Mouse (Mus musculus): ENCODE measurements at regions not wholly inside any gene's neighbourhood (a gene's known extent, or its start where the extent isn't known, plus 50 kb on each side); places are given as distances from the start of the nearest gene placed in this dataset.

DNA sequence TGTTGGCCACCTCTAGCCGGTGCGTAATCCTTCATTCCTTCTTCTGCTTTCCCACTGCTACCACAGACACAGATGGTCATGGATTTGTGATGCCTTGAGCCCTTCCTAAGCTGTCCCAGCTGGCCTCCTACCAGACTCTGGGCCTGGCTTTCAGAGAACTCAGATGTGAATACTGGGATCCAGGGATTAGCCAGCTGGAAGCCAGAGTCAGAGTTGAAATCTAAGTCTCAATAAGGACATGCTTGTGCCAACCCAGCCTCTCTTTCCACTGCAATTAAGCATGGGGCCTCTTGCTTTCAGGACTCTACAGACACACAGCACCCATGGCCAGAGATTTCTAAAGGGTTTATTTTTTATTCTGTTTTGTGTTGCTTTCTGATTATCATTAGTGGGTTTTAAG is 143.1 kb upstream of the Kcnd3 start:
- TF ChIP-seq POU5F1 (IDR thresholded peaks at IDR 0.05; ENCODE audit: borderline replicate concordance, low read length) (no peak), NANOG (IDR thresholded peaks at IDR 0.05; ENCODE audit: borderline replicate concordance, low read length) (no peak), CTCF (conservative IDR thresholded peaks at IDR 0.05; ENCODE audit: low read length) (no peak)
- Histone ChIP-seq H3K27me3 (ENCODE audit: insufficient read depth, low read length) (no peaks in the 10 kb centered on the region), H3K36me3 (ENCODE audit: insufficient read depth, low read length) (no peaks in the 10 kb centered on the region), H3K4me3 (replicated peaks; ENCODE audit: low read length) (no peak overlapping the region), H3K4me1 (replicated peaks; ENCODE audit: low read depth, low read length) (no peaks in the 10 kb centered on the region), H3K9me3 (ENCODE audit: low read length) (no peaks in the 10 kb centered on the region)

DNA sequence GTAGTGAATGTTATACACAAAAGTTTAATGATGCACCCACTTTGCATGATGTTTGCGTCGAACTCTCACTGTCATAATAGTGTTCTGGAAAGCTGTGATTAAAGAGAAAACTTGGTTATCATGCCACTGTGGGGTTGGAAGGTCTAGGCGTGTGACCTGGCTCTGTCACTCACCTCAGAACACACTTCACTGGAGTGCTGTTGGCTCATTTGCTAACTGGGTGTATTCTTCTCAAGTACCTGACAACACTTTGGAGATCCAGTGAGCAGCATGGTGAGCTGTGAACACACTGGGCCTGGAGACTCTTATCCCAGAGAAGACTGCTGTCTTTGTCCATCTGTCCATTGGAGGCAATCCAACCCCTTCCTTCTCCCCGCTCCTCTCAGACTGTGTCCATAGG is 98.9 kb upstream of the Kcnd3 start:
- no peak for TF ChIP-seq CTCF (conservative IDR thresholded peaks at IDR 0.05; ENCODE audit: low read length)
- no peak for TF ChIP-seq POU5F1 (IDR thresholded peaks at IDR 0.05; ENCODE audit: borderline replicate concordance, low read length)
- no peak for TF ChIP-seq NANOG (IDR thresholded peaks at IDR 0.05; ENCODE audit: borderline replicate concordance, low read length)
- H3K36me3 ChIP-seq (ENCODE audit: insufficient read depth, low read length), result no peaks in the 10 kb centered on the region
- no peak overlapping the region for H3K4me3 ChIP-seq (replicated peaks; ENCODE audit: low read length)
- no peaks in the 10 kb centered on the region for H3K4me1 ChIP-seq (replicated peaks; ENCODE audit: low read depth, low read length)
- no peaks in the 10 kb centered on the region for H3K9me3 ChIP-seq (ENCODE audit: low read length)
- no peaks in the 10 kb centered on the region for H3K27me3 ChIP-seq (ENCODE audit: insufficient read depth, low read length)

DNA sequence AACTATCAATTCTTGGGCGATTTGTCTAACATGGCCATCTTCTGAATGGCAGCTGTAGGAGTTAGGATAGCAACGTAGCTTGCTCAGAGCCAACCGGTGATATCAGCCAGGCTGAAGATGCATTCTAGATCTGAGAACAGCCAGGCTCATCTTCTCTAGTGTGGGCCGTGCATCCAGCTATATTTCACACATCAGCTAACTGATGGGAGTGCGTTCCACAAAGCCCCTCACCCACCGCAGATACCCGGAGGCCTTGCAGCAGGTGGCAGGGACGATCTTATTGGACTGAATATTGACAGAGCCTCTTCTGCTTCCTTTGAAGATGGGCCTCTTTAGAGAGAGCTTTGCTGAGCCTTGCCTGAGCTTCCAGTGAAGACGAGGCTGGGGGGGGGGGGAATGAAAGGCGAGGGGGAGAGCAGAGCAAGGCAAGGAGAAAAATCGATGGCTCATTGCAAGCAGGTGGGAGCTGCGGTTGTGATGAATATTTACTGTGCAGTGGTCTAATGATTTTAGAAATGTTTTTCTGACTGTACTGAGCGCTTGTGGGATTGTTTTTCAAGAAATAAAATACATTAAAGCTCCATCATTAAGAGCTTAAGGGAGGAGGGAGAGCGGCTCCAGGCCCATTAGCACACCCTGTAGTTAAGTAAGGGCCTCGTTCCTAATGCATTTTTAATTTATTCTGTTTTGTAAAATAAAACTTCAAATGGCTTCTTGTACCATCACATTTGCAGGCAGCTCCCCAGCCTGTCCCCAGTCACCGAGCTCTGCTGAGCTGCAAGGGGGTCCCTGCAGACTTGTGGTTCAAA is 97.8 kb upstream of the Kcnd3 start:
- no peaks in the 10 kb centered on the region for H3K27me3 ChIP-seq (ENCODE audit: insufficient read depth, low read length)
- TF ChIP-seq POU5F1 (IDR thresholded peaks at IDR 0.05; ENCODE audit: borderline replicate concordance, low read length) (no peak), NANOG (IDR thresholded peaks at IDR 0.05; ENCODE audit: borderline replicate concordance, low read length) (no peak), CTCF (conservative IDR thresholded peaks at IDR 0.05; ENCODE audit: low read length) (no peak)
- no peaks in the 10 kb centered on the region for H3K4me1 ChIP-seq (replicated peaks; ENCODE audit: low read depth, low read length)
- H3K4me3 ChIP-seq (replicated peaks; ENCODE audit: low read length), result no peak overlapping the region
- no peaks in the 10 kb centered on the region for H3K36me3 ChIP-seq (ENCODE audit: insufficient read depth, low read length)
- H3K9me3 ChIP-seq (ENCODE audit: low read length), result no peaks in the 10 kb centered on the region

DNA sequence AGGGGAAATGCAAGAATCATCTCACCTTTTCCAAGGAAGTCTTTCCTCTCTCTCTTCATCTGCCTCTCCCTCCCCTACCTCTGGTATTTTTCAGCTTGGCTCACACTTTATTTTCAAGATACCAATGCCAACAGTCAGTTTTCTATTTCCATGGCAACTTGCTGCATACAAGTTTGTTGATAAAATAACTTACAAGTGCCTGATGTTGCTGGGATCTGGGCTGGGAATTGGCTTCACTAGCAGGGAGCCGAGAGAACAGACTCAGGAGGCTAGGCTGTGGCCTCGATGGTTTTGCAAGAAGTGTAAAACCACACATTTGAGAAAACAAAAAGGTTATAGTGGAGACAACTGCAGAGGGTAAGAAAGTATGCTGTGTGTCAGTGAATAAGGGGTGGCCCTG is 94.6 kb upstream of the Kcnd3 start:
- Histone ChIP-seq H3K4me3 (replicated peaks; ENCODE audit: low read length) (no peak overlapping the region), H3K36me3 (ENCODE audit: insufficient read depth, low read length) (no peaks in the 10 kb centered on the region), H3K4me1 (replicated peaks; ENCODE audit: low read depth, low read length) (no peaks in the 10 kb centered on the region), H3K27me3 (ENCODE audit: insufficient read depth, low read length) (no peaks in the 10 kb centered on the region), H3K9me3 (ENCODE audit: low read length) (no peaks in the 10 kb centered on the region)
- no peak for TF ChIP-seq CTCF (conservative IDR thresholded peaks at IDR 0.05; ENCODE audit: low read length)
- TF ChIP-seq NANOG (IDR thresholded peaks at IDR 0.05; ENCODE audit: borderline replicate concordance, low read length), result no peak
- TF ChIP-seq POU5F1 (IDR thresholded peaks at IDR 0.05; ENCODE audit: borderline replicate concordance, low read length), result no peak

DNA sequence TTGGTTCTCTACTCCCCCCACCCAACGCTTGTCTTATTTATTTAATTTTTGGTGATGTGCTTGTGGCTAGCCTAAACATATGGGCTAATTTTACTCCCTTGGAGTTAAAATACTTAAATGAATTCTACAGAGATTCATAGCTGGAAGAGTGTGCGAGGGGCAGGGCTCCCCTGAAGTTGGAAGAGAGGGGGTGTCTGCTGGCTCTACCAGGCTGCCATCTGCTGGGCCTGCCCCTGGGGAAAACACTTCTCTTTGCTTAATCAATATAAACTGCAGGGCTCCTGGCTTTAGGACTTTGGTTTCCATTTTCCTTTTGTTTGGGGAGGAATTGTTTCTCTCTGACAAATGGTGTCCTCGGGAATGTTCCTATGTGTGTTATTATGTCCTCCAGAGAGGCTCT is 92.5 kb upstream of the Kcnd3 start:
- no peaks in the 10 kb centered on the region for H3K36me3 ChIP-seq (ENCODE audit: insufficient read depth, low read length)
- H3K4me3 ChIP-seq (replicated peaks; ENCODE audit: low read length), result no peak overlapping the region
- H3K9me3 ChIP-seq (ENCODE audit: low read length), result no peaks in the 10 kb centered on the region
- H3K27me3 ChIP-seq (ENCODE audit: insufficient read depth, low read length), result no peaks in the 10 kb centered on the region
- H3K4me1 ChIP-seq (replicated peaks; ENCODE audit: low read depth, low read length), result no peaks in the 10 kb centered on the region
- TF ChIP-seq CTCF (conservative IDR thresholded peaks at IDR 0.05; ENCODE audit: low read length) (no peak), POU5F1 (IDR thresholded peaks at IDR 0.05; ENCODE audit: borderline replicate concordance, low read length) (no peak), NANOG (IDR thresholded peaks at IDR 0.05; ENCODE audit: borderline replicate concordance, low read length) (no peak)

DNA sequence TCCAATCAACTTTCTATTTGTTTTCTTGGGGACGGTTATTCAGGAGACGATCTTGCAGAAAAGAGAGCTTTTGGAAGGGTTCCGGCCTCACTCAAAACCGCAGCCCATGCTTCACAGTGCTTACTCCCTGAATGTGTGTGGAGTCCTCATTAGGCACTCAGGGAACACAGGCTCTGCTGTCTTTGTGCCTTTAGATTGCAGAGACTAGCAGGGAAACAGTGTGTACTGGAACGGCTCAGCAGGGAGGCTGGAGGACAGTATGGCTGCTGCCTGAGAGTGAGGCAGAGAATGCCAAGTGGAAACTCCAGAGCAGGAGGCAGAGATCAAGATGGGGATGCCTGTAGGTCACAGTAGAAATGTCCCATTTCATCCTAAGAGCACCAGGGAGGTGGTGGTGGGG is 87.4 kb upstream of the Kcnd3 start:
- Histone ChIP-seq H3K4me1 (replicated peaks; ENCODE audit: low read depth, low read length) (no peaks in the 10 kb centered on the region), H3K9me3 (ENCODE audit: low read length) (no peaks in the 10 kb centered on the region), H3K27me3 (ENCODE audit: insufficient read depth, low read length) (no peaks in the 10 kb centered on the region), H3K36me3 (ENCODE audit: insufficient read depth, low read length) (no peaks in the 10 kb centered on the region), H3K4me3 (replicated peaks; ENCODE audit: low read length) (no peak overlapping the region)
- TF ChIP-seq POU5F1 (IDR thresholded peaks at IDR 0.05; ENCODE audit: borderline replicate concordance, low read length) (no peak), NANOG (IDR thresholded peaks at IDR 0.05; ENCODE audit: borderline replicate concordance, low read length) (no peak), CTCF (conservative IDR thresholded peaks at IDR 0.05; ENCODE audit: low read length) (no peak)

DNA sequence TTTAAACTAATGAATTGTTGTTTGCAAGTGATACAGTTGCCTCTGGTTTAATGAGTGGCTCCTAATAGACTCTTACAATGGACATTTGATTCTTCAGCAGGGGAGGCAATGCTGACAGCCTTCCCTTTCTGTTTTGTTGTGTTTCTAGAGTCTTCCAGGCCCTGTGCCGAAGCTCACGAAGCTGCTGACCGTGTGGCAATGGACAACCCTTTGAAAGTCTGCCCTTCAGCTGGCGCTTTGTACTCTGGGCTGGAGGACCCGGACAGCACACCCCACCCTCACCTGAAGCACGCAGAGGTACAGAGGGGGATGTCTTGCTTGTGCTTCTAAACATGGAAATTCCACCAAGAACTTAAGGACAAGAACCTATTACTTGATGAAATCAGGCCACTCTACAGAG is 85.3 kb upstream of the Kcnd3 start:
- H3K4me1 ChIP-seq (replicated peaks; ENCODE audit: low read depth, low read length), result no peaks in the 10 kb centered on the region
- H3K9me3 ChIP-seq (ENCODE audit: low read length), result no peaks in the 10 kb centered on the region
- TF ChIP-seq POU5F1 (IDR thresholded peaks at IDR 0.05; ENCODE audit: borderline replicate concordance, low read length) (no peak), NANOG (IDR thresholded peaks at IDR 0.05; ENCODE audit: borderline replicate concordance, low read length) (no peak), CTCF (conservative IDR thresholded peaks at IDR 0.05; ENCODE audit: low read length) (no peak)
- H3K27me3 ChIP-seq (ENCODE audit: insufficient read depth, low read length), result no peaks in the 10 kb centered on the region
- H3K36me3 ChIP-seq (ENCODE audit: insufficient read depth, low read length), result no peaks in the 10 kb centered on the region
- no peak overlapping the region for H3K4me3 ChIP-seq (replicated peaks; ENCODE audit: low read length)

DNA sequence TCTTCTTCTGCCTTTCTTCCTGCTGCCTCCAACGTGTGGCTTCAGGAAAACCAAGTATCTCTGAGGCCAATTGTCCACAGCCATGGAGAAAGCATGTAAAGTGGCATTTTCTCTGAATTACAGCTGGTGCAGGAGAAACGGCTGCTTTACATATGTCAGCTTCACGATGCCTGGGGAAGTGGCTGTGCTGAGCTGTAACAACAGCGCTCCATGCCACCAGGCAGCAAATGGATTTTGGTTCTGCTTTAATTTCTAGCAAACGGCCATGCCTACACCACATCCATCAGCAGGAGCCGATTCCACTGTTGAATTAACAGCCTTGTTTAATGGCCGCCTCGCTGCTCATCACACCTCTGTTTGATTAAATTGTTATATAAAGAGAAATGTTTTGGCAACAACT is 84.2 kb upstream of the Kcnd3 start:
- H3K4me3 ChIP-seq (replicated peaks; ENCODE audit: low read length), result no peak overlapping the region
- H3K27me3 ChIP-seq (ENCODE audit: insufficient read depth, low read length), result no peaks in the 10 kb centered on the region
- no peaks in the 10 kb centered on the region for H3K9me3 ChIP-seq (ENCODE audit: low read length)
- no peaks in the 10 kb centered on the region for H3K4me1 ChIP-seq (replicated peaks; ENCODE audit: low read depth, low read length)
- TF ChIP-seq CTCF (conservative IDR thresholded peaks at IDR 0.05; ENCODE audit: low read length), result no peak
- TF ChIP-seq POU5F1 (IDR thresholded peaks at IDR 0.05; ENCODE audit: borderline replicate concordance, low read length), result no peak
- TF ChIP-seq NANOG (IDR thresholded peaks at IDR 0.05; ENCODE audit: borderline replicate concordance, low read length), result no peak
- no peaks in the 10 kb centered on the region for H3K36me3 ChIP-seq (ENCODE audit: insufficient read depth, low read length)

DNA sequence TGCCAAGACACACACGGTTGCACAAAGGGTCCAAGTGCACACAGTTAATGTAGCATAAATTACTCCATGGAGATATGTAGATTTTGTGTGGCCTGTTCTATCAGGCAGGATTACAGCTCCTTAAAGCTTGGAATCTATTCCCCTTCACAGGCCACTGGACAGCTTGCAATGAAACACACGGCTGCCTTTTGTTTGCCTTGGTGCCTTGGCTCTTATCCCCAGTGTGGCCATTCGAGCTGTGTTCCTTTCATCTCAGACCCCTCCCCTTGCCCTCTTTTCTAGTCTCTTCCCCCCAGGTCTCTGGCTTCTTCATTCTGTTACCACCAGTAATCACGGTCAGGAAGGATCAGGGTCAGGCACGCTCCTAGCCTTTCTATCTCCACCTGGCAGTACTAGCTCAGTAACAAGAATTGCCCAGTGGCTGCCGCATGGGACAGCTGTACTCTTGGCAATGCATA is 79.7 kb upstream of the Kcnd3 start:
- TF ChIP-seq CTCF (conservative IDR thresholded peaks at IDR 0.05; ENCODE audit: low read length) (no peak), POU5F1 (IDR thresholded peaks at IDR 0.05; ENCODE audit: borderline replicate concordance, low read length) (no peak), NANOG (IDR thresholded peaks at IDR 0.05; ENCODE audit: borderline replicate concordance, low read length) (no peak)
- Histone ChIP-seq H3K4me1 (replicated peaks; ENCODE audit: low read depth, low read length) (no peaks in the 10 kb centered on the region), H3K27me3 (ENCODE audit: insufficient read depth, low read length) (no peaks in the 10 kb centered on the region), H3K36me3 (ENCODE audit: insufficient read depth, low read length) (no peaks in the 10 kb centered on the region), H3K9me3 (ENCODE audit: low read length) (no peaks in the 10 kb centered on the region), H3K4me3 (replicated peaks; ENCODE audit: low read length) (no peak overlapping the region)
